Mouse (Mus musculus): ENCODE measurements around the gene Btn1a1. TPM values are rescaled to one million over a fixed set of nuclear protein-coding genes. Genes with fewer than 3 reads are reported as not detected.

The Btn1a1 gene
- total RNA-seq, 2 experiments from 2014 or later = 0.20 to 0.87 TPM

DNA sequence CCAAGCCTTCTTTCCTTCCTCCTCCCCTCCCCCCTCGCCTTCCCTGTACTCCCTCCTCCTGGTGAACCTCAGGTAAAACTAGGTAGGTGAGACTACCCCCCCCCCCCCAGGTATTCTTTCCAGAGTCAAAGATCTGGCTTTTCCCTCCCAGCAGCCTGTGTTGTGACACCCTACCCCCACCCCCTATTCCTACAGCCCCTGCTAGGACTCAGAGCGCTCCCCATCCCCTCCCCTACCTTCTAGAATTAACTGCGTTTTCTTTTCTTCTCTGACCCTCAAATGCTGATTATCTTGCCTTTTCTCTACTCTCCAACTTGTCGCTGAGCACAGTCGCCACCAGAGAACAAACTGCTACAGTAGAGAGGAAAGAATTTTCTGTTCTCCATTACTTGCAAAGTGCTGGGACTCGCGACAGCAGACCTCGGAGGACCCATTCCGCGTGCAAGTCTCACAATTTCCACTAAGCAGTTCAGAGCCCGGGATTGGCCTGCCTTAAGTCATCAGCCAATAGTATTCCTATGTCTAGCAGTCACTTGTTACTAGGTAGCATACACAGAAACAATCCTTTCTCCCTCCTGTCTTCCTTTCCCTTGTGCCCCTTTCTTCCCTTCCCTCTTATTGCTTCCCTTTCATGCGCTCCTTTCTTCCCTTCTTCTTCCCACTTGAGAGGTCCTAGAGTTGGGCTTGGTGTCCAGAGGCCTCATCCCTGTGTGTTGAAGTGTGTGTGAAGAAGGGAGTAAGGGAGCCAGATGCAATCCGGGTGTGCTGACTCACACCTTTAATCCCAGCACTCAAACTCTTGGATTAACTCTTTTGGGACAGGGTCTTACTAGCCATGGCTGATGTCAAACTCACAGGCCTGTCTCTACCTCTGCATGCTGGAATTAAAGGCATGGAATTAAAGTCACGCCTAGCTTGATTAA lies 23.0 kb upstream of the Btn1a1 start, which contains the start of gene Btn2a2:
TSS of gene Btn2a2 (minus strand) at position 458 of the 923 bp plus-strand sequence.
- DNase-seq (ENCODE audit: low spot score in 2 of 2) = peak in 1 of 2 experiments; percentile 39

DNA sequence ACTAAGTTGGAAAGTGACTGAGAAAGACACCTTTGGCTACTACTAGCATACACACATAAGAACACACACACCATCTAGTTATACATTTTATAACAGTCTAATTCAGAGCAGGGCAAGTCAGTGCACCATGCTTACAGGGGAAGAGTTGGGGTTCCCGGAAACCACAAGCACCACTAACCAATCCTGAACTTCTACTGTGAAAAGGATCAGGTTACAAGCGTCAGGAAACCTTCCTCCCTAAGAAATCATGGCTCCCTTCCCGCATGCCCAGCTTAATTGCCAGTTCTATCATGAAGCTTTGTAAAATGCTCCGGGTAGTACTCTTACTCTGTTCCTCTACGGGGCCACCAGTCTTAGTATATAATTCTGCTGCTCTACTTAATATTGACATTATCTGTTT lies 19.6 kb upstream of the Btn1a1 start:
- DNase-seq (ENCODE audit: low spot score in 2 of 2) = no peak

DNA sequence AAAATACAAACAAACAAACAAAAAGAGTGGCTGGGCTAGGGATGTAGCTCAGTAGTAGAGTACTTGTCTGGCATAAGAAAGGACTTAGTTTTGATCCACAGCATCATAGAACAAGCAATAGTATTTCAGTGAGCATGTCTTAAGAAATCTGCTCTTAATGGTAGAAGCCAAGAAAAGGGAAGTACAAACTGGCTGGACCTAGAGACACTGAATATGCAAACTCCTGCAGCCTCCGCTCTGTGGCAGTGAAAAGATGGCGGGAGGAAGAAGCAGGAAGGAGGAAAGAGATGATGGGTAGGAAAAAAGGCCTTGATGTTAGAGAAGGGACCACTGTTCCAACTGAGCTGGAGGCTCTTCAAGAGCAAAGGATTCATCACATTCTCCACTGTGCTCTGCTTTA lies 17.5 kb upstream of the Btn1a1 start:
- no peak for DNase-seq (ENCODE audit: low spot score in 2 of 2)

- DNase-seq (ENCODE audit: low spot score in 2 of 2) = no peak
Measured at GRCm38 (mm10) chr13:23475658-23476057, 10.0 kb upstream of the Btn1a1 start.

DNA sequence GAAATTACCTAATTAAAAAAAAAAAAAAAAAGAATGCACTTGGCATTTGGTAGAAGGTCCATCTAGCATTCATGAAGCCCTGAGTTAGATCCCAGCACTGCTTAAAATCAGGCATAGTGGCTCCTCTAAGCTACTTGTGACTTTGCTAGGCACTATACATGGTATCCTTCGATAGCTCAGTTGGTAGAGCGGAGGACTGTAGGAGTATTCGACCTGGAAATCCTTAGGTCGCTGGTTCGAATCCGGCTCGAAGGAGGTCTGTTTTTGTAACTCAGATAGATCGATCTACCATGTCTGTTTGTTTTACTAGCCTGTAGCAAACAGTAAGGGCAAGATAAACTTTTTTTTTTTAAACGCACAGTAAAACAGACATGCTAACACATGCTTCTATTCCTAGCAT lies 1.2 kb upstream of the Btn1a1 start:
- DNase-seq (ENCODE audit: low spot score in 2 of 2) = peak in 1 of 2 experiments; percentile 19

DNA sequence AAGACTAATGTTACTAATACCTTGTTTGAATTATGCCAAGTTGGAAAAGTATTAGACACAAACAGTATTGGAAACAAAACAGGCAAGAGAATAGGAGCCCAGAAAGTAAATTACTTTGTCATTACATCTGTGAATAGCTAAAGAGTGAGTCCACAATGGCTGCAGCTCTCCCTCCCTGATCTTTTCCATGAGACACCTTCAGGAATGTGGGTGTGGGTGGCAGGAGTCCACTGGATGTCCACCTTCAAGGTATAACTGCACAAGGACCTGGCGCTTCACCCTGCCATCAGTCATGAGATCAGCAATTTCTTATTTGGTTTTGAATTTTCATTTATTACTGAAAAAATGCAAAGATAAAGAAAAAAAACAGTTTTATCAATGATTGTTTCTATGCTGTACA lies 605 bp upstream of the Btn1a1 start:
- DNase-seq (ENCODE audit: low spot score in 2 of 2) = no peak

DNA sequence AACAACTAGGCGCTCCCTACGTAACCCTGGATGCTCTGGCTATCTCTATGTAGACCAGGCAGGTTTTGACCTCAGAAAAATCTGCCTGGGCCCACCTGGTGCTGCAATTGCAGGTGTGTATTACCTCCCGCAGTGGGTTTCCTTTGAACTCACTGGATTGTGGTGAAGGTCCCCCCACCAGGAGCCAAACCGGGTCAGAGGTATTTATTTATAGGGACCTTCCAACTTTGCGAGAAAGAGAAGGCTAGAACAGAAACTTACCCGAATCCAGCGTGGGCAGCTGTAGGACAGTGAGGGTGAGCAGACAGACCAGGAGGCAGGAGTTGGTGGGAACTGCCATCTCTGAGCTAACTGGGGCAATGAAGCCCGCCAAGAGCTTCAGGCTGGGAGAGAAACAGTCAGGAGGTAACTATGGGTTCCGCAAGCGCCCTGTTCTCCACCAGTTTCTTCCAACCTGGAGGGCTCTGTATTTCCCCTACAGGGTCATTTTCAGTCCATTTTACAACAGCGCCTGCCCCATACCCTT lies 797 bp downstream of the Btn1a1 start:
- DNase-seq (ENCODE audit: low spot score in 2 of 2) = no peak

DNA sequence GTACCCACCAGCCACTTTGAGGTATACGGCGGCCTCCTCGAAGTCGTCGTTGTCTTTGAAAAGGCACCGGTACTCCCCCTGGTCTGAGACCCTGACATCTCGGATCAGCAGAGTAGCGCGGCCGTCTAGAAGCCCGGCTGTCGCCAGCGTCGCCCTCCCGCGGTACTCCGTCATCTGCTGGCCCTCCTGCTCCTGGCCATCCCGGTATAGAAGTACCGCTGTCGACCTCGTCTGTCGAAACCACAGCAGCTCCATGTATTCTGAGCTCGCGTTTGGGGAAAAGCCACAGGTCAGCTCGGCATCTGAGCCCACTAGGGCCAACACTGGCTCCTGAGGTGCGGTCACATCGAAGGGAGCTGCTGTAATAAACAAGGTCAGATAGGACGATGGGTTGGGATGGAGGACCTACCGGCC lies 1.5 kb downstream of the Btn1a1 start:
- no peak for DNase-seq (ENCODE audit: low spot score in 2 of 2)

GRCm38 (mm10) chr13:23463381-23464223 lies 2.1 kb downstream of the Btn1a1 start:
- DNase-seq (ENCODE audit: low spot score in 2 of 2) = peak; percentile 22 to 27

- no peak for DNase-seq (ENCODE audit: low spot score in 2 of 2)
Measured at GRCm38 (mm10) chr13:23462669-23463068, 3.0 kb downstream of the Btn1a1 start.

DNA sequence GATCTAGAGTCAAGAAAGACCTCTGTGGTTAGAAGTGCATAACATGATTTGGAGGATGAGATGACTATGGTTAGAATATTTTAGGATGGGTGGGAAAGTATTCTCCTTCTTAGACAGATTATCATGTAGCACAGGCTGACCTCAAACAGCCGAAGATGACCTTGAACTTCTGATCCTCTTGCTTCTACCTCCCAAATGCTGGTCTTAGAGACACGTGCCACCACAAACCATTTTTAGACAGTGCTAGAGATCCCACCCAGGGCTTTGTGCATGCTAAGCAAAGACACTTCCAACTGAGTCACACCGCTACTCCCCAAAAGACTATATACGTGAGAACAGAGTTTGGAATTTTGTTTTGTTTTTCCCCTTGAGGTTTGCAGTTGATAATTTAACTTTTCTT lies 3.6 kb downstream of the Btn1a1 start:
- DNase-seq (ENCODE audit: low spot score in 2 of 2) = no peak

- no peak for DNase-seq (ENCODE audit: low spot score in 2 of 2)
Measured at GRCm38 (mm10) chr13:23459264-23459846, 6.3 kb downstream of the Btn1a1 start.

DNA sequence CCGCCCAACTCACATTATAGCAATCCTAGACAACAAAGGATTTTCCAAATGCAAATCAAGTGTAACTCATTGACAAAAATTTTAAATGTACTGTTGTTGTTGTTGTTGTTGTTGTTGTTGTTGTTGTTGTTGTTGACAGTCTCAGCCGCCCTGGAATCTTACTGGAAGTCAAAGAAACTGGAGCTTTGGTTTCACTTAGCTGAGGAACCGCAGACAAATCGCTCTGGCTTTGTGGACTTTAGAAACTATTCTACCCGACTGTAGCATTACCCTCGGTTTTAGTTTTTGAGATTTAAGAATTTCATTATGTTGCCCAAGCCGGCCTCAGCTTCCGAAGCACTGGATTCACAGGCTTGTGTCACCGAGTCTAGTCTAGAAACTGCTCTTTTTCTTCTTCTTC lies 11.8 kb downstream of the Btn1a1 start:
- DNase-seq (ENCODE audit: low spot score in 2 of 2) = no peak

GRCm38 (mm10) chr13:23453362-23453862 lies 12.3 kb downstream of the Btn1a1 start:
- DNase-seq (ENCODE audit: low spot score in 2 of 2) = peak; percentile 40 to 58

GRCm38 (mm10) chr13:23450398-23450797 lies 15.3 kb downstream of the Btn1a1 start:
- peak; percentile 44 to 46 for DNase-seq (ENCODE audit: low spot score in 2 of 2)

DNA sequence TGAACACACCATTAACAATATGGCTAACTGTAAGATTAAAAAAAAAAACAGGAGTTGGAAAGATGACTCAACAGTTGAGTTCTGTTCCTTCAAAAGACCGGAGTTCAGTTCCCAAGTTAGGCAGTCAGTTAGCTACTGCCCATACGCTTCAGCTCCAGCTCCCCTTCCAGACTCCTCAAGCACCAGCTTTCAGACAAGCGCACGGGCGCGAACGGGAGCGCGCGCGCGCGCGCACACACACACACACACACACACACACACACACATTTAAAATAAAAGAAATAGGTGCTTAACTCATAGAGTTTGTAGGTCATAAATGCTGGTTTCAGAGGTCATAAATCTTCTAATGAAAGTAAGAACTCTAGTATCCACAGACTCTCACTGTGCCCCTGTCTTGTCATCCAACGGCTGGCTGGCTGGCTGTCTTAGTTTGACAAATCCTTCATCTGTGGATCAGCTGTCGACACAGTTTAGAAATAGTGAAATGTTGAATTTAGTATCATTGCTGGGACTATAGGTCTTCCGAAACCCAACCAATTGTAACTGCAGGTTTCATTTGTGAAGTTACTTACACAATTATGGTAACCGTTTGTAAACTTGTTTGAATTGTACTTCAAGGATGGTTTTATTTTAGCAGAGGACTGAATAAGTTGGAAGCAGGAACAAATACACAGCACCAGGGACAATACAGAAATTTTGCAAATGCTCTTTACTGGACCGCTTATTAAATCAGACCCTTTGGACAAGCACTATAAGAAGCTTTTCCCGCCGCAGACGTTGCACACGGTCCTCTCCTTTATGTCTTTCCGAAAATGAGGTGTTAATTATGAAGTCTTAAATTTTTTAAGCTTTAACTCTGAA lies 16.2 kb downstream of the Btn1a1 start:
- DNase-seq (ENCODE audit: low spot score in 2 of 2) = peak in 1 of 2 experiments; percentile 28

- no peak for DNase-seq (ENCODE audit: low spot score in 2 of 2)
Measured at GRCm38 (mm10) chr13:23448758-23449157, 16.9 kb downstream of the Btn1a1 start.

- DNase-seq (ENCODE audit: low spot score in 2 of 2) = peak in 1 of 2 experiments; percentile 54
Measured at GRCm38 (mm10) chr13:23446498-23446952, 19.2 kb downstream of the Btn1a1 start.

GRCm38 (mm10) chr13:23445561-23446320 lies 20.0 kb downstream of the Btn1a1 start:
- peak; percentile 72 to 76 for DNase-seq (ENCODE audit: low spot score in 2 of 2)

All from adrenal gland, postnatal 4 days (tissue).